Mouse (Mus musculus): ENCODE measurements at regions not wholly inside any gene's neighbourhood (a gene's known extent, or its start where the extent isn't known, plus 50 kb on each side); places are given as distances from the start of the nearest gene placed in this dataset.

GRCm38 (mm10) chr3:12173371-12173770 is 1837.9 kb upstream of the Gm38303 start:
- TF ChIP-seq USF1 (IDR thresholded peaks at IDR 0.05; ENCODE audit: low read depth) (no peak), CTCF (IDR thresholded peaks at IDR 0.05; ENCODE audit: control insufficient read depth, insufficient read depth, insufficient read length) (no peak), MAX (IDR thresholded peaks at IDR 0.05) (no peak), MYOG (IDR thresholded peaks at IDR 0.05; ENCODE audit: control insufficient read depth, extremely low read depth, insufficient read length) (no peak), CEBPB (IDR thresholded peaks at IDR 0.05; ENCODE audit: low read depth) (no peak), MYOD1 (IDR thresholded peaks at IDR 0.05; ENCODE audit: control insufficient read depth, insufficient read length, low read depth) (no peak)
